Mouse (Mus musculus): ENCODE data around the gene Ahcyl1.

DNA sequence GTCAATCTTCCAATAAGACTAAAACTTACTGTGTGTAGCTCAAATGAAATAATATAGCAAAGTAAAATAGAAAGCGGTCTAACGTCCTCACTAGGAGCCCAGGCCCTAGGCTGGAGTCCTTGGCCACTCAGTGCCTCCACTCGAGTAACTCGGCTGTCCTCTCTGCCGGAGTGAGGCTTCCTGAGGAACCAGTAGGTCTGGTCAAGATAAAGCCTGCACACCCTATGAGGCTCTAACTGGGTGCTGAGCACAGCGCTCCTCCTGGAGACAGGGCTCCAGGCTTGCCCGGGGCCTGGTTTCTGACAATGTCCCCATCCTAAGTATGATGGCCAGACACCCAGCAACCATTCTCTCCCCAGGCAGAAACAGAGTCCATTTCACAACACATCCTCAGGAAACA, 73.8 kb downstream of the Ahcyl1 start:
- TF ChIP-seq CTCF (IDR thresholded peaks at IDR 0.05; ENCODE audit: insufficient read depth, low read length) (no peak), POLR2A (IDR thresholded peaks at IDR 0.05; ENCODE audit: borderline replicate concordance, extremely low read depth, low read depth, low read length) (no peak)
